Mouse (Mus musculus): ENCODE measurements at regions not wholly inside any gene's neighbourhood (a gene's known extent, or its start where the extent isn't known, plus 50 kb on each side); places are given as distances from the start of the nearest gene placed in this dataset.

GRCm38 (mm10) chr5:18414892-18415291 lies 54.7 kb upstream of the Gnai1 start:
- no peak for DNase-seq (ENCODE audit: low read depth, low spot score)
